Mouse (Mus musculus) liver, embryonic 13.5 days (tissue): ENCODE measurements at regions not wholly inside any gene's neighbourhood (a gene's known extent, or its start where the extent isn't known, plus 50 kb on each side); places are given as distances from the start of the nearest gene placed in this dataset.

ENCODE experiments used
- ATAC-seq: fragments of 200-750 bp; cut with Nextera tagmentation; 2 replicates; pipeline ENCODE4 v1.8.0; 2017; ENCODE audit warnings: low read depth, mild to moderate bottlenecking, moderate number of reproducible peaks, moderate library complexity
- DNase-seq: peaks from one replicate; pipeline ENCODE4 v3.0.0; 2022
- H3K27ac ChIP-seq: fragments of 300-500 bp; sonication (generic); 2 replicates; pipeline ENCODE4 v1.5.1; 2015; ENCODE audit warnings: moderate library complexity, mild to moderate bottlenecking, inconsistent platforms
- H3K27me3 ChIP-seq: fragments of 300-500 bp; sonication (generic); 2 replicates; pipeline ENCODE4 v1.6.1; 2015; ENCODE audit warnings: mild to moderate bottlenecking, inconsistent platforms
- H3K36me3 ChIP-seq: fragments of 300-500 bp; sonication (generic); 2 replicates; pipeline ENCODE4 v1.6.1; 2015; ENCODE audit warnings: mild to moderate bottlenecking, inconsistent platforms
- H3K4me1 ChIP-seq: fragments of 300-500 bp; sonication (generic); replicated peaks from 2 replicates; pipeline ENCODE4 v1.6.1; 2015; ENCODE audit warnings: inconsistent platforms
- H3K4me2 ChIP-seq: fragments of 300-500 bp; sonication (generic); 2 replicates; pipeline ENCODE4 v1.6.1; 2015; ENCODE audit warnings: inconsistent platforms, mild to moderate bottlenecking, moderate library complexity
- H3K4me3 ChIP-seq: fragments of 300-500 bp; sonication (generic); replicated peaks from 2 replicates; pipeline ENCODE4 v1.5.1; 2015; ENCODE audit warnings: mild to moderate bottlenecking, inconsistent platforms
- H3K9ac ChIP-seq: fragments of 300-500 bp; sonication (generic); 2 replicates; pipeline ENCODE4 v1.6.1; 2015; ENCODE audit warnings: mild to moderate bottlenecking, inconsistent platforms
- H3K9me3 ChIP-seq: fragments of 300-500 bp; sonication (generic); replicated peaks from 2 replicates; pipeline ENCODE4 v1.6.1; 2016; ENCODE audit warnings: inconsistent platforms
- WGBS: fragments of 180-500 bp; shearing (Covaris S2); methylation state at CpG from one replicate; pipeline ENCODE4 v1.1.7; 2015; ENCODE audit not compliant: insufficient replicate concordance; 5-methylcytosine and 5-hydroxymethylcytosine counted together

DNA sequence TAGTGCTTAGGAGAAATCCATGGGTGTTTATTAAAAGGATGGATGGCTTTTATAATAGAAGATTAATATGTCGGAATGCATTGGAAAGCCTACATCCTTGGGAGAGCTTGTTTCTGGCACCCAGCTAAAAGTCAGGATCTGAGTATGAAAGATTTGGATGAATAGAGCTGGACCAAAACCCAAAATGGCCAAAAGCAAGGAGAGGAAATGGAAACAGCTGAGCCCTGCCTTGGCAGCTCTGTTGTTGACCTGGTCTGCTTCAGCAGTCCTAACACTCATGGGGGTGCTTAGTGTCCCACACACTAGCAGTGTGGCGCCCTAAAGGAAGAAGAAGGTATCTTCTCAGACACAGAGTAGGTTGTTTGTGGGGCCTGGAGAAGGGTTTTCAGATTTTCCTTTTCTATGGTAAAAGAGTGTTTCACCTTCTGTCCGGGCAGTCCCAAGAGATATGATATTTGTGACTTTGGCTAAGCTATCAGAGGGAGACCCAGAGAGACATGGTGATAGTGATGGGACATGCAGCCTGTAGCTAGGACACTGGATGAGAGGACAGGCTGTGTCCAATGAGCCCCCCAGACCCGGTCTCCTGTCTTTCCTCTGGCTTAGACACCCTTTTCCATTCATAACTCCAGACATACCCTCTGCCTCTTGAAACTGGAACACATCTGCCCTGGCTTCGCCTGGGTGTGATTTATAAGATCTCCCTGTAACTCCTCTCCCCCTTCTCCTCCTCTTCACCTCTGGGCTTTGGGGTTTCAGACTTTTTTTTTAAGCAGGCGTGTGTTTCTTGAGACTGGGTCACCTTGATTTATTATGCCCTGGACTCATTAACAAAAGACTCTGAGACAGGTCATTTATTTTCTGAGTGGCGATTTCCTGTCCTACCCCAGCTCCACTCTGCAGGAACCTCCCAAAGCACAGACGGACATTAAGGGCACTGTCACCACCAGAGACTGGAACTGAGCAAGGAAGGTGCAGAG, 70.9 kb upstream of the Boc start:
- ATAC-seq: no peak
- H3K4me3 ChIP-seq: no peak overlapping the region
- H3K36me3 ChIP-seq: no peaks in the 10 kb centered on the region
- H3K9me3 ChIP-seq: no peaks in the 10 kb centered on the region
- 50% methylated on average over 8 of the region's 8 CpGs for WGBS
- H3K27ac ChIP-seq: no peak overlapping the region
- H3K4me2 ChIP-seq: no peak overlapping the region
- H3K27me3 ChIP-seq: no peaks in the 10 kb centered on the region
- H3K4me1 ChIP-seq: no peaks in the 10 kb centered on the region
- no peak for DNase-seq
- no peak overlapping the region for H3K9ac ChIP-seq

DNA sequence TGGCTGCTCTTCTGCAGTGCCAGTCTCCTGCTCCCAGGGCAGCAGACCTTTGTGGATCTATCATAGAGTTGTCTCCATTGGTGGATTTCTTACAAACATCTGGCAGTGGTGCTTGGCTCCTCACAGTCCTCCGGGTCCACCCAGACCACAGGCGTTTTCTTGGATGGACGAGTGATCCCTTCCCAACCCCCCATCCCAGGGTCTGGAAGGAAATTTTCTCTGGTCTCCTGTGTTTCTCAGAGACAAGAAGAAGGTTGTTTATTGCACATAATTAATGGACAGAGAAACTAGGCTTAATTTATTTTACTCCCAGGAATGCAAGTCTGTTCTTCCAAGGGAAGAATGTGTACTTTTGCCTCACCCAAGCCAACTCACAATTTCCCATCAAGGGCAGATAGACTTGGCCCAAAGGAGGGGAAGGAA, 67.2 kb upstream of the Boc start:
- H3K9ac ChIP-seq: no peak overlapping the region
- no peaks in the 10 kb centered on the region for H3K4me1 ChIP-seq
- H3K9me3 ChIP-seq: no peaks in the 10 kb centered on the region
- no peaks in the 10 kb centered on the region for H3K36me3 ChIP-seq
- no peaks in the 10 kb centered on the region for H3K27me3 ChIP-seq
- DNase-seq (no peak), ATAC-seq (no peak)
- WGBS: 67% methylated on average over 3 of the region's 3 CpGs
- H3K4me2 ChIP-seq: no peak overlapping the region
- H3K27ac ChIP-seq: no peak overlapping the region
- H3K4me3 ChIP-seq: no peak overlapping the region

DNA sequence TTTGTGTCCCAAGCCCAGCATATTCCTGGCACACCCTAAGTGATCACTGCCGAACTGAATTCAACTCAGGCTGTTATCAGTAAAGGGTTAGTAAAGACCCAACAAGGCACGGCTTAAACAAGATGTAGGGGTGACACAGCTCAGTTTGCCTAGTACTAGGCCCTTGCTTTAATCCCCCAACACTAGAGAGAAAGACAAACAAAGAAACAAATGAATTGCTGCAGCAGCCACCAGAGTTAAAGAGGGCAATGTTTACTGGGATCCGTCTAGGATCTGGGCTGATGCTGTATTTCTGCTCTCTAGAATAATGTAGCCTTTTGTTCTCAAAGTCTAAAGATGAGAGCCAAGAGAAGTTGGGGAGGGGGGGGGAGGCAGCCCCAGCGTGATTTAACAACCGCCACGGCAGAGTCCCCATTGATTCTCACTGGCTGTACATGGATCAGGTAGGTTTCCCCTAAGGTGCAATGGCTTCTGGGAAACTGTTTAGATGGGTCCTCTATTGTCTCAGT, 66.5 kb upstream of the Boc start:
- WGBS: 62% methylated on average over 6 of the region's 6 CpGs
- no peak for ATAC-seq
- Histone ChIP-seq H3K9me3 (no peaks in the 10 kb centered on the region), H3K4me3 (no peak overlapping the region), H3K4me1 (no peaks in the 10 kb centered on the region), H3K4me2 (no peak overlapping the region), H3K27me3 (no peaks in the 10 kb centered on the region), H3K9ac (no peak overlapping the region), H3K27ac (no peak overlapping the region), H3K36me3 (no peaks in the 10 kb centered on the region)
- DNase-seq: no peak

DNA sequence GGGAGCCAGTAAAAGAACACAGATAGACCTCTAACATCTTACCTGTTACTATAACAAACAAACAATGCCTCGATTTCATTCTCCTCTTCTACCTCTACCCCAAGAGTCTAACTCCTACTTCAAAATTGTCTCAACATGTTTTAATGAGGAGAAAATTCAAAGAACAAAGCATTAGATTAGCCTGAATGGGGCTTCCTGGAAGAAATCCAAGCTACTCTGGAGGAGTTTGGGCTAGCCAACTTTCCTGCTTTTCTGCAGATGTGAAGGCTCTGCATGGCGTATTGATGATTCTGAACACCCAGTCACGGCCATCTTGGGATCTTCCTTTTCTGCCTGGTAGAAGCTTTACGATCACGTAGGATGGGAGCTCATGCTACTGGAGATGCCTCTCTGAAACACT, 62.9 kb upstream of the Boc start:
- Histone ChIP-seq H3K27ac (no peak overlapping the region), H3K27me3 (no peaks in the 10 kb centered on the region), H3K36me3 (no peaks in the 10 kb centered on the region), H3K9ac (no peak overlapping the region), H3K4me3 (no peak overlapping the region), H3K4me1 (no peaks in the 10 kb centered on the region), H3K4me2 (no peak overlapping the region), H3K9me3 (no peaks in the 10 kb centered on the region)
- WGBS: 68% methylated on average over 5 of the region's 5 CpGs
- ATAC-seq: no peak
- no peak for DNase-seq

DNA sequence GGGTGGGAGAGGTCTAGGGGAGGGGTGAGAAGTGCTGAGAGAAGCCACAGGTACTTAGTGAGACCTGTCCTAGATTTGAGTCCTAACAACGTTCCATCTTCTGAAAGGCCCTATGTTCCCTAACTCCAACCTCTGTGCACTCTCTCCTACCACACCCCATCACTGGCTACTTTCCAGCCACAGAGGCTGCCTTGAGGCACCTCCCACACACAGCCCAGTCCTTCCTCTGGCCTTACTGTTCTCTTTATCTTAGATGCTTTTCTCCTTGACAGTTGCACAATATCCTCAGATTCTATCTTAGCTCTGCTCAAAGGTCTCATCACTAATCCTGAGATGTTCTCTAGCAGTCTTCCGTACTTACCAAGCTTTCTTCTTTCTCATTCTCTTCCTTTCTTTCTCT, 61.8 kb upstream of the Boc start:
- ATAC-seq: no peak
- Histone ChIP-seq H3K36me3 (no peaks in the 10 kb centered on the region), H3K9ac (no peak overlapping the region), H3K4me1 (no peaks in the 10 kb centered on the region), H3K9me3 (no peaks in the 10 kb centered on the region), H3K4me3 (no peak overlapping the region), H3K27me3 (no peaks in the 10 kb centered on the region), H3K27ac (no peak overlapping the region), H3K4me2 (no peak overlapping the region)
- WGBS: 65% methylated on average over 2 of the region's 2 CpGs
- no peak for DNase-seq

DNA sequence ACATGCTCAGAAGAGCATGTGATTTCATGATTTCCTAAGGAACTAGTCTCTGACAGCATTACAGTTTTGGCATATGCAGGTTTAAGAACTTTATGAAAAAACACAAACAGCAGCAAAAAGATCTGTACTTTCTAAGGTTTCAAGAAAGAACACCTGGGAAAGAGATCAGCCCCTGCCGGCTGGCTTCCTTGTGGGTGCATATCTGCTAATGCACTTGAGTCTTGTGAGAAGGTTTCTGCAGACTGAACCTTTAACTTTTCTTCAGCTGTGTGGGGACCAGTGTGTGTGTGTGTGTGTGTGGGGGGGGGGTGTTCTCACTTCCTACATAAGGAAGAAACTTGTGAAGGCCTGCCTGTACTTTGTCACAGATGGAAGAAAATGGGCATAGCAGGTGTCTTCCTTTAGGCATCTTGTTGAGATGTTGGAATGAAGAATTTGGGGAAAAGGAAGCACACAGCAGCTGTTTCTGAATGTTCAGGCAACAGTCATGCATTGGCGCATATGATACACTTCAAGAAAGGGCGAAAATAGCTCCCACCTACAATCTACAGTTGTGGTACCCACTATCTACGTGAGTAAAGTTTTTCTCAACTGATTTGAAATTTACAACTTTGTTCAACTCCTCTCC, 60.9 kb upstream of the Boc start:
- no peak for ATAC-seq
- Histone ChIP-seq H3K4me3 (no peak overlapping the region), H3K36me3 (no peaks in the 10 kb centered on the region), H3K9ac (no peak overlapping the region), H3K27me3 (no peaks in the 10 kb centered on the region), H3K4me2 (no peak overlapping the region), H3K27ac (no peak overlapping the region), H3K4me1 (no peaks in the 10 kb centered on the region), H3K9me3 (no peaks in the 10 kb centered on the region)
- 76% methylated on average over 4 of the region's 4 CpGs for WGBS
- no peak for DNase-seq

DNA sequence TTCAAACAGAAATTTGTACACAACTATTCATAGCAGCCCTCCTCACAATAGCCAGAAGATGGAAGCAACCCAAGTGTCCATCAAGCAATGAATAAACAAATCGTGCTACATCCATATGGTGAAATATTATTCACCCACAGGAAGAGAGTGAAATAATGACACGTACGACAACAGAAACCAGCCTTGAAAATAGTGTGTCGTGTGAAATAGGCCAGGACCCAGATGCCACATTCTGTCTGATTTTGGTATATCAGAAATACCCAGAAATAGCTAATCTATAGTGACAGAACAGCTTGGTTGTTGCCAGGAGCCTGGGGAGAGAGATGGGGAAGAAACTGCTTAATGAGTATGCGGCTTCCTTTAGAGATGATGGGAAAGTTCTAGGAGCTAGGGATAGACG, 58.3 kb upstream of the Boc start:
- DNase-seq (no peak), ATAC-seq (no peak)
- H3K4me2 ChIP-seq: no peak overlapping the region
- H3K4me3 ChIP-seq: no peak overlapping the region
- no peak overlapping the region for H3K27ac ChIP-seq
- no peaks in the 10 kb centered on the region for H3K4me1 ChIP-seq
- H3K9ac ChIP-seq: no peak overlapping the region
- H3K36me3 ChIP-seq: no peaks in the 10 kb centered on the region
- H3K9me3 ChIP-seq: no peaks in the 10 kb centered on the region
- H3K27me3 ChIP-seq: no peaks in the 10 kb centered on the region
- 62% methylated on average over 6 of the region's 6 CpGs for WGBS

DNA sequence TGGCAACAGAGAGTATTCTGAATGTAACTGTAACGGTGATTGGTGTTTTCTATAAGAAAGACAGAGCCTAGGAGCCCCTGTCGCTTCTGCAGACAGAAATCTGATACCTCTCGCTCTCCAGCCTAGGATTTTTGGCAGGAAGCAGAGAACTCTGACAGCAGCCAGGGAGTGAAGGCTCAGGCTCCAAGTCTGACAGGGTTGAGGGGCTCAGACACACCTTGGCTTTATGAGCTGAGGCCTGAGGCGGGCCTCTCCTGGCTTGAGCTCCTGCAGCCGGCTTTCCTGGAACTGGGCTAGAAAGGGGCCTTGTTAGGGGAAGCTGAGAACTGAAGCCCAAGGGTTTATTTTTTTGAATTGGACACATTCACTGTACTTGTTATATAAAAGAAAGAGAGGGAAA, 57.7 kb upstream of the Boc start:
- ATAC-seq (no peak), DNase-seq (no peak)
- Histone ChIP-seq H3K36me3 (no peaks in the 10 kb centered on the region), H3K4me2 (no peak overlapping the region), H3K4me3 (no peak overlapping the region), H3K9me3 (no peaks in the 10 kb centered on the region), H3K9ac (no peak overlapping the region), H3K4me1 (no peaks in the 10 kb centered on the region), H3K27me3 (no peaks in the 10 kb centered on the region), H3K27ac (no peak overlapping the region)
- 48% methylated on average over 5 of the region's 5 CpGs for WGBS

DNA sequence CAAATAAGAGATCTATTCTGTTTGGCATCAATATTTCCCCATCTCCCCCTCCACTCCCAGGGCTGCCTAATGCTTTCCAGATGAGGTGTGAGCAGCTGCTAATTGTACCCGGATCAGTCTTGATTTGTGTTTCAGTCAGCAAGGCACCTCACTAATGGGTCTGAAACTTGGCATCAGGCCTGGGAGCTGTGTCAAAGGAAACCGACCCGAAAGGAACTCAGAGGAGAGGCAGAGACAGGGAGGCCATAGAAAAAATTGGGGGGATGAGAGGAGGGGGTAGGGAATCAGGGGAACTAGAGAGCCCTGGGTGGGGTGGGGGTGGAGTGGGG, 57.1 kb upstream of the Boc start:
- H3K9me3 ChIP-seq: no peaks in the 10 kb centered on the region
- H3K9ac ChIP-seq: no peak overlapping the region
- ATAC-seq: no peak
- WGBS: 51% methylated on average over 3 of the region's 3 CpGs
- no peak for DNase-seq
- H3K4me3 ChIP-seq: no peak overlapping the region
- H3K4me2 ChIP-seq: no peak overlapping the region
- H3K4me1 ChIP-seq: no peaks in the 10 kb centered on the region
- H3K27ac ChIP-seq: no peak overlapping the region
- no peaks in the 10 kb centered on the region for H3K27me3 ChIP-seq
- no peaks in the 10 kb centered on the region for H3K36me3 ChIP-seq

DNA sequence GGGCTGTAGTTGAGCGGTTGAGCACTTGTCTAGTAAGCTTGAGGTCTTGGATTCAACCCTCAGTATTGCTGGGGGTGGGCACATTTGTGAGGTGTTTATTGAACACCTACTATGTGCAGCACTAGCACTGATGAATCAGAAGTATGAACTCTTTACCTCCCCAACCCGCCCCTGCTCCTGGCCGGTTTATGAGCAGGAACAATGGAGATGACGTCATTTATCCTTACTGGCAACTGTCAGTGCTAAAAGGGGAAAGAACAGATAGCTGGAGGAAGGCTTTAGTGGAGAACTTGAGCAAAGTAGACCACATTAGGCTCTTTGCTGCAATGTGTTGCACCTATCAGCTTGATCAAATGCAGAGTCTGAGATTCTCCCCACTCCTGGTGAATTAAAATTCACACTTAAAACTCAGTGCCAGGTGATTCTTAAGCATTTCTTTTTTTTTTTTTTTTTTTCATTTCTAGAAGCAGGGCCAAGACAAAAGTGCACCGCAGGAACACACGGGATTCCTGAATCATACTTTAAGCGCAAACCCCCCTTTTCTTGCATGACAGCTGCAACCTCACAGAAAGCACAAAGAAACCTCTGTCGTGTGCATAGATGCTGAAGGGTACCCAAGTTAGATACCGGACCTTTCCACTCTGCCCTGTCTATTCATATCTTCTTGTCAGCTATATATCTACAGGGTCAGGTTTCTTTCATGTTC, 56.6 kb upstream of the Boc start:
- H3K27ac ChIP-seq: no peak overlapping the region

DNA sequence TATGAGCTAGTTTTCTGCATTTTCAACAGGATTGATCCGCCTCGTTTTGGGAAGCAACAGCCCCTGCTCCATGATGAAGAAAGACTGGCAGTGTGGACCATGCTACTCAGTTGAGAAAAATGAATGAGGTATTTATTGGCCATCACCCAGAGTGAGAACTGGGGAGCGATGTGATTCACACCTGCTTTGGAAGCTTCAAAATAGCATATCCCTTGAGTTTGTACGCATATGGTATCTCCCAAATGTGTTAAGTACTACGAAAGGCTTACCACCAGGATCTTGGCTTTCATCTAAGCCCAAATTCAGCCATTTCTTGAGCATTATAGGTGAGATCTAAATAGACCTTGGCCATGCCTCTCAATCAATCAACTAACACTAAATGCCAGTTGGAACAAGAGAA, 55.5 kb upstream of the Boc start:
- Histone ChIP-seq H3K9me3 (no peaks in the 10 kb centered on the region), H3K27me3 (no peaks in the 10 kb centered on the region), H3K9ac (no peak overlapping the region), H3K27ac (no peak overlapping the region), H3K36me3 (no peaks in the 10 kb centered on the region), H3K4me2 (no peak overlapping the region), H3K4me3 (no peak overlapping the region), H3K4me1 (no peaks in the 10 kb centered on the region)
- no peak for DNase-seq
- ATAC-seq: no peak
- 64% methylated on average over 5 of the region's 5 CpGs for WGBS

More for the DNA sequence above, 56.6 kb upstream of the Boc start:
- Histone ChIP-seq H3K9me3 (no peaks in the 10 kb centered on the region), H3K4me3 (no peak overlapping the region), H3K9ac (no peak overlapping the region), H3K36me3 (no peaks in the 10 kb centered on the region), H3K27me3 (no peaks in the 10 kb centered on the region), H3K4me1 (no peaks in the 10 kb centered on the region), H3K4me2 (no peak overlapping the region)
- ATAC-seq (no peak), DNase-seq (no peak)
- WGBS: 56% methylated on average over 9 of the region's 9 CpGs
